Mouse (Mus musculus) thymus, adult 2 months (tissue): Measurements from ENCODE around the gene Syngr4.

Source experiments
- CTCF ChIP-seq: fragments of 200-500 bp; IDR thresholded peaks from 2 replicates; pipeline ENCODE4 v1.5.1; 2012; ENCODE audit warnings: mild to moderate bottlenecking, control low read depth, low read length, moderate library complexity, borderline replicate concordance; ENCODE audit not compliant: control insufficient read depth, poor library complexity, insufficient read depth; ENCODE audit errors: extremely low read depth
- POLR2A ChIP-seq: fragments of 200-500 bp; IDR thresholded peaks from 2 replicates; pipeline ENCODE4 v1.6.1; 2012; ENCODE audit warnings: mild to moderate bottlenecking, low read length, control low read depth, moderate library complexity; ENCODE audit not compliant: control insufficient read depth, poor library complexity, insufficient read depth; ENCODE audit errors: extremely low read depth

DNA sequence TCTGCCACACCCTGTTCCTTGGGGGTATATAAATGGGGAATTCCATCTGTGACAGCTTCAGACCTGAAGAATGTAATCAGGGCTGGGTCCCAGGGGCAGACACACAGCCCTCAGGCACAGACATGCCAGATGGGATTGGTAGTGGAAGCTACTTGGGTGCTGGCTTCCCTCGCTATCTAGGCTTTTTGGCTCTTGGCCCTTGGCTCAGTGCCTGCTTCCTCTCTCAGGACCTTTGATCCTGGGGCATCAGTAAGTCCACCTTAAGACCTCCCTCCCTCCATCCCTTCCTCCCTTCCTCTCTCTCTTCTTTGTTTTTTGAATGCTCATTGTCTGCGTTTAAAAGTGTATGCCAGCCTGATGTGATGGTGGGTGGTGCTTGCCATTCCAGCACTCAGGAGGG, 43.3 kb upstream of the Syngr4 start:
- no peak for TF ChIP-seq CTCF
- no peak for TF ChIP-seq POLR2A
